ENCODE assay signal across 13 mouse cellular contexts in the genomic region with DNA sequence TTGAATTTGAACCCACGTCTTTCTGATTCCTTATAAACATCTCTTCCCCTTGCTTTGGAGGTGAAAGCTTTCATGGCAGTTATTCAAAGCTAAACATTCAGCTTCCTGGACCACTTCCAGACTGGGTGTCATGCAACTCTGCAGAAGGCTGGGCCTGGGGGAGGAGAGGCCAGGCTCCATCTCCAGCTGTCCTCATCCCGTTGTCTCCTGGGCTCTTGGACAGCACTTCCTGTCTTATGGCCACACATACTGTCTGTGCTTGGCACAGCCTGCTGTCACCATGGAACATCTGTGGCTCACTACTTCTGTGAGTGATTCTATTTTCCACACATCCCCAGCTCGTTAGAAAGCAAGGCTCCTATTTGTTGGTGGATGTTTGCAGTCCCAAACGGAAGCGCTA. TPM values are rescaled to one million over a fixed set of nuclear protein-coding genes. Genes with fewer than 3 reads are reported as not detected.
DNase-seq lines count a peak whose midpoint lies in the region; ATAC-seq and TF ChIP-seq lines count a peak whose summit lies in the region.
"Had no signal": no experiment of that assay in that cellular context is flagged by ENCODE, and none has a peak within 500 bp of the region (broad histone marks: within the 10 kb centered on the region; RNA-seq: fewer than 3 reads in every experiment).

No protein-coding gene starts in this region.

- H3K27ac ChIP-seq in heart, postnatal 0 days (ENCODE audit: low read depth): no peak overlapping the region
- H3K27ac ChIP-seq in heart, embryonic 11.5 days (ENCODE audit: low read depth, low read length): no peak overlapping the region
- H3K27ac ChIP-seq: liver, embryonic 15.5 days had no signal

- no peak for TF ChIP-seq CTCF in heart, postnatal 0 days (IDR thresholded peaks at IDR 0.05; ENCODE audit: low read depth)

- no peak for TF ChIP-seq EP300 in heart, postnatal 0 days (IDR thresholded peaks at IDR 0.05; ENCODE audit: low read depth)

- 0 out of 2 replicates have a peak, but pooled peaks have one; percentile 30 for ATAC-seq in heart, postnatal 0 days (ENCODE audit: insufficient read depth, low read depth)
- no peak for ATAC-seq in heart, embryonic 11.5 days (replicated peaks; ENCODE audit: insufficient number of reproducible peaks, low FRiP score, low TSS enrichment)
- ATAC-seq: CD4-positive, CD25-positive, alpha-beta regulatory T cell, adult 4 months; intestine, postnatal 0 days had no signal

- DNase-seq in heart, postnatal 0 days (ENCODE audit: low spot score): no peak
- no peak for DNase-seq in heart, adult 8-10 months (ENCODE audit: low spot score)
- peak; percentile 80 for DNase-seq in brain, adult 2 months (ENCODE audit: low read depth, low spot score)
- peak; percentile 48 to 60 for DNase-seq in layer of hippocampus, adult 8-10 months (ENCODE audit: low spot score in 2 of 2)
- peak; percentile 45 for DNase-seq in left cerebral cortex, postnatal 4 days
- DNase-seq in thymus, postnatal 25 days: no peak
- DNase-seq in liver: no peak
- DNase-seq: adrenal gland, postnatal 25 days; gastrocnemius, postnatal 25 days had no signal

- intact Hi-C loops in left cerebral cortex, postnatal 4 days (cut with DNase I): no loop called here

- H3K27me3 ChIP-seq in heart, postnatal 0 days (ENCODE audit: control insufficient read depth, insufficient read depth, low read length): no peaks in the 10 kb centered on the region
- no peaks in the 10 kb centered on the region for H3K27me3 ChIP-seq in heart, embryonic 11.5 days (ENCODE audit: control insufficient read depth, insufficient read depth, low read length)
- H3K27me3 ChIP-seq: liver, embryonic 15.5 days had no signal

- H3K9me3 ChIP-seq in heart, postnatal 0 days (replicated peaks; ENCODE audit: control insufficient read depth, low read length): no peaks in the 10 kb centered on the region
- no peaks in the 10 kb centered on the region for H3K9me3 ChIP-seq in heart, embryonic 11.5 days (replicated peaks; ENCODE audit: control insufficient read depth, low read length)
- H3K9me3 ChIP-seq: liver, embryonic 15.5 days had no signal

- no peaks in the 10 kb centered on the region for H3K36me3 ChIP-seq in heart, postnatal 0 days (replicated peaks; ENCODE audit: control insufficient read depth, insufficient read depth, low read length)
- H3K36me3 ChIP-seq in heart, embryonic 11.5 days (ENCODE audit: control insufficient read depth, insufficient read depth, low read length): no peaks in the 10 kb centered on the region
- H3K36me3 ChIP-seq: liver, embryonic 15.5 days had no signal

- WGBS in heart, postnatal 0 days: 62% methylated on average over 5 of the region's 5 CpGs
- 64% methylated on average over 5 of the region's 5 CpGs for WGBS in heart, embryonic 11.5 days (ENCODE audit: insufficient replicate concordance)

- H3K4me3 ChIP-seq in heart, postnatal 0 days (ENCODE audit: low read depth, low read length): no peak overlapping the region
- no peak overlapping the region for H3K4me3 ChIP-seq in heart, embryonic 11.5 days (ENCODE audit: low read depth, low read length)
- H3K4me3 ChIP-seq: liver, embryonic 15.5 days had no signal

- no peak overlapping the region for H3K4me2 ChIP-seq in heart, postnatal 0 days (ENCODE audit: low read depth, low read length)
- H3K4me2 ChIP-seq in heart, embryonic 11.5 days: no peak overlapping the region
- H3K4me2 ChIP-seq: liver, embryonic 15.5 days had no signal

- no peaks in the 10 kb centered on the region for H3K4me1 ChIP-seq in heart, postnatal 0 days (ENCODE audit: control insufficient read depth, insufficient read depth)
- no peaks in the 10 kb centered on the region for H3K4me1 ChIP-seq in heart, embryonic 11.5 days (ENCODE audit: control insufficient read depth, insufficient read depth, low read length)
- H3K4me1 ChIP-seq: liver, embryonic 15.5 days had no signal

- H3K9ac ChIP-seq in heart, postnatal 0 days (replicated peaks; ENCODE audit: low read depth, low read length): no peak overlapping the region
- no peak overlapping the region for H3K9ac ChIP-seq in heart, embryonic 11.5 days (ENCODE audit: low read depth, low read length)
- H3K9ac ChIP-seq: liver, embryonic 15.5 days had no signal

RNA-seq across cellular contexts. Expression of a gene that starts 31.5 kb away (rescaled TPM):
- not detected in 2 replicates for total RNA-seq in heart, postnatal 0 days (2014; rRNA removed; ENCODE audit: low replicate concordance)
- 0.05 TPM in 1 of 2 replicates, not detected in the other for polyA plus RNA-seq in heart, postnatal 0 days (2015; fragmentation: Nextera tagmentation; extraction: Ambion mirVana)
- not detected for total RNA-seq in heart, adult 8-10 months (2022)
- total RNA-seq in layer of hippocampus, adult 8-10 months (2022): 10 to 100 TPM; 60.7 to 76.0 (median 70.3) TPM
- total RNA-seq in left cerebral cortex, postnatal 4 days (2021): 10 to 100 TPM; 32.2 to 39.0 TPM
- polyA plus RNA-seq in heart, embryonic 11.5 days (2014; fragmentation: Nextera tagmentation; extraction: Ambion mirVana): 0.64 and 1.0 TPM in 2 replicates
- total RNA-seq: gastrocnemius, postnatal 25 days had no signal
- polyA plus RNA-seq: CD4-positive, CD25-positive, alpha-beta regulatory T cell, adult 4 months; intestine, postnatal 0 days had no signal

Comparison
In these comparisons a context has a peak if more than half of its experiments do, and no peak if none do; other contexts are left out.
1. DNase-seq: peak in brain, adult 2 months (single experiment), layer of hippocampus, adult 8-10 months (2 of 2) and left cerebral cortex, postnatal 4 days (single experiment); none in heart, postnatal 0 days (single experiment), heart, adult 8-10 months (single experiment), thymus, postnatal 25 days (single experiment) and liver (single experiment).
2. RNA of a gene that starts 31.5 kb away (total RNA-seq): 60.7 to 76.0 TPM in layer of hippocampus, adult 8-10 months and 32.2 to 39.0 TPM in left cerebral cortex, postnatal 4 days; not detected in heart, postnatal 0 days and not detected in heart, adult 8-10 months; every median in the first group is over 10 times any median in the second.